Mouse (Mus musculus): ENCODE measurements around the gene Slc35d1. TPM values are rescaled to one million over a fixed set of nuclear protein-coding genes. Genes with fewer than 3 reads are reported as not detected.

The Slc35d1 gene
- 8.8 and 11.1 TPM in 2 replicates for polyA plus RNA-seq (2014; fragmentation: Nextera tagmentation; extraction: Ambion mirVana)

- peak within 1 kb of the TSS; percentile 91 for H3K9ac ChIP-seq (ENCODE audit: low read depth, low read length)
- H3K4me1 ChIP-seq (ENCODE audit: control insufficient read depth, insufficient read depth, low read length): 0 out of 2 replicates have a peak, but pooled peaks cover 2% of the 10 kb centered on the region
- WGBS (ENCODE audit: insufficient replicate concordance): 4% methylated on average over 37 of the region's 70 CpGs
Observed at GRCm38 (mm10) chr4:103214925-103215820, at the start of gene Slc35d1. Gene Slc35d1 (minus strand): TSS chr4:103215164.

GRCm38 (mm10) chr4:103263812-103264396, 48.9 kb upstream of the Slc35d1 start:
- Histone ChIP-seq H3K27me3 (ENCODE audit: control insufficient read depth, insufficient read depth, low read length) (no peaks in the 10 kb centered on the region), H3K36me3 (ENCODE audit: control insufficient read depth, insufficient read depth, low read length) (no peaks in the 10 kb centered on the region), H3K4me2 (no peak overlapping the region), H3K27ac (ENCODE audit: low read depth, low read length) (no peak overlapping the region), H3K9ac (ENCODE audit: low read depth, low read length) (no peak overlapping the region), H3K4me3 (ENCODE audit: low read depth, low read length) (no peak overlapping the region), H3K9me3 (replicated peaks; ENCODE audit: control insufficient read depth, low read length) (no peaks in the 10 kb centered on the region), H3K4me1 (ENCODE audit: control insufficient read depth, insufficient read depth, low read length) (no peaks in the 10 kb centered on the region)
- WGBS (ENCODE audit: insufficient replicate concordance): 31% methylated on average over 8 of the region's 8 CpGs
- ATAC-seq (replicated peaks; ENCODE audit: insufficient number of reproducible peaks, low FRiP score, low TSS enrichment): no peak

More at GRCm38 (mm10) chr4:103214925-103215820, at the start of gene Slc35d1:
- Histone ChIP-seq H3K9me3 (replicated peaks; ENCODE audit: control insufficient read depth, low read length) (no peaks in the 10 kb centered on the region), H3K27me3 (ENCODE audit: control insufficient read depth, insufficient read depth, low read length) (no peaks in the 10 kb centered on the region), H3K36me3 (ENCODE audit: control insufficient read depth, insufficient read depth, low read length) (no peaks in the 10 kb centered on the region), H3K27ac (ENCODE audit: low read depth, low read length) (peak within 1 kb of the TSS; percentile 96), H3K4me2 (peak within 1 kb of the TSS; percentile 74), H3K4me3 (ENCODE audit: low read depth, low read length) (peak within 1 kb of the TSS; percentile 70)
- ATAC-seq (replicated peaks; ENCODE audit: insufficient number of reproducible peaks, low FRiP score, low TSS enrichment): peak; percentile 85

GRCm38 (mm10) chr4:103263378-103263777, 48.4 kb upstream of the Slc35d1 start:
- 58% methylated on average over 5 of the region's 5 CpGs for WGBS (ENCODE audit: insufficient replicate concordance)
- Histone ChIP-seq H3K9me3 (replicated peaks; ENCODE audit: control insufficient read depth, low read length) (no peaks in the 10 kb centered on the region), H3K36me3 (ENCODE audit: control insufficient read depth, insufficient read depth, low read length) (no peaks in the 10 kb centered on the region), H3K4me1 (ENCODE audit: control insufficient read depth, insufficient read depth, low read length) (no peaks in the 10 kb centered on the region), H3K9ac (ENCODE audit: low read depth, low read length) (no peak overlapping the region), H3K4me3 (ENCODE audit: low read depth, low read length) (no peak overlapping the region), H3K4me2 (no peak overlapping the region), H3K27me3 (ENCODE audit: control insufficient read depth, insufficient read depth, low read length) (no peaks in the 10 kb centered on the region), H3K27ac (ENCODE audit: low read depth, low read length) (no peak overlapping the region)
- ATAC-seq (replicated peaks; ENCODE audit: insufficient number of reproducible peaks, low FRiP score, low TSS enrichment): no peak

- ATAC-seq (replicated peaks; ENCODE audit: insufficient number of reproducible peaks, low FRiP score, low TSS enrichment): no peak
- no peaks in the 10 kb centered on the region for H3K9me3 ChIP-seq (replicated peaks; ENCODE audit: control insufficient read depth, low read length)
- no peaks in the 10 kb centered on the region for H3K4me1 ChIP-seq (ENCODE audit: control insufficient read depth, insufficient read depth, low read length)
- no peak overlapping the region for H3K4me3 ChIP-seq (ENCODE audit: low read depth, low read length)
- no peaks in the 10 kb centered on the region for H3K36me3 ChIP-seq (ENCODE audit: control insufficient read depth, insufficient read depth, low read length)
- H3K9ac ChIP-seq (ENCODE audit: low read depth, low read length): no peak overlapping the region
- H3K27me3 ChIP-seq (ENCODE audit: control insufficient read depth, insufficient read depth, low read length): no peaks in the 10 kb centered on the region
- 79% methylated on average over 3 of the region's 3 CpGs for WGBS (ENCODE audit: insufficient replicate concordance)
- no peak overlapping the region for H3K27ac ChIP-seq (ENCODE audit: low read depth, low read length)
- H3K4me2 ChIP-seq: no peak overlapping the region
Observed at GRCm38 (mm10) chr4:103258817-103259216, 43.9 kb upstream of the Slc35d1 start.

GRCm38 (mm10) chr4:103253846-103254245, 38.9 kb upstream of the Slc35d1 start:
- no peak for ATAC-seq (replicated peaks; ENCODE audit: insufficient number of reproducible peaks, low FRiP score, low TSS enrichment)
- Histone ChIP-seq H3K4me1 (ENCODE audit: control insufficient read depth, insufficient read depth, low read length) (no peaks in the 10 kb centered on the region), H3K4me3 (ENCODE audit: low read depth, low read length) (no peak overlapping the region), H3K36me3 (ENCODE audit: control insufficient read depth, insufficient read depth, low read length) (no peaks in the 10 kb centered on the region), H3K9ac (ENCODE audit: low read depth, low read length) (no peak overlapping the region), H3K9me3 (replicated peaks; ENCODE audit: control insufficient read depth, low read length) (no peaks in the 10 kb centered on the region), H3K27me3 (ENCODE audit: control insufficient read depth, insufficient read depth, low read length) (no peaks in the 10 kb centered on the region), H3K27ac (ENCODE audit: low read depth, low read length) (no peak overlapping the region), H3K4me2 (no peak overlapping the region)
- 65% methylated on average over 4 of the region's 4 CpGs for WGBS (ENCODE audit: insufficient replicate concordance)

- Histone ChIP-seq H3K9me3 (replicated peaks; ENCODE audit: control insufficient read depth, low read length) (no peaks in the 10 kb centered on the region), H3K4me3 (ENCODE audit: low read depth, low read length) (no peak overlapping the region), H3K27ac (ENCODE audit: low read depth, low read length) (no peak overlapping the region), H3K36me3 (ENCODE audit: control insufficient read depth, insufficient read depth, low read length) (no peaks in the 10 kb centered on the region), H3K4me2 (no peak overlapping the region), H3K27me3 (ENCODE audit: control insufficient read depth, insufficient read depth, low read length) (no peaks in the 10 kb centered on the region), H3K4me1 (ENCODE audit: control insufficient read depth, insufficient read depth, low read length) (no peaks in the 10 kb centered on the region), H3K9ac (ENCODE audit: low read depth, low read length) (no peak overlapping the region)
- ATAC-seq (replicated peaks; ENCODE audit: insufficient number of reproducible peaks, low FRiP score, low TSS enrichment): no peak
- WGBS (ENCODE audit: insufficient replicate concordance): 46% methylated on average over 6 of the region's 6 CpGs
Observed at GRCm38 (mm10) chr4:103249436-103250085, 34.6 kb upstream of the Slc35d1 start.

GRCm38 (mm10) chr4:103247813-103248212, 32.8 kb upstream of the Slc35d1 start:
- no peak for ATAC-seq (replicated peaks; ENCODE audit: insufficient number of reproducible peaks, low FRiP score, low TSS enrichment)
- 90% methylated on average over 2 of the region's 2 CpGs for WGBS (ENCODE audit: insufficient replicate concordance)
- Histone ChIP-seq H3K27ac (ENCODE audit: low read depth, low read length) (no peak overlapping the region), H3K36me3 (ENCODE audit: control insufficient read depth, insufficient read depth, low read length) (no peaks in the 10 kb centered on the region), H3K27me3 (ENCODE audit: control insufficient read depth, insufficient read depth, low read length) (no peaks in the 10 kb centered on the region), H3K4me1 (ENCODE audit: control insufficient read depth, insufficient read depth, low read length) (no peaks in the 10 kb centered on the region), H3K4me2 (no peak overlapping the region), H3K9ac (ENCODE audit: low read depth, low read length) (no peak overlapping the region), H3K4me3 (ENCODE audit: low read depth, low read length) (no peak overlapping the region), H3K9me3 (replicated peaks; ENCODE audit: control insufficient read depth, low read length) (no peaks in the 10 kb centered on the region)

- no peaks in the 10 kb centered on the region for H3K4me1 ChIP-seq (ENCODE audit: control insufficient read depth, insufficient read depth, low read length)
- H3K27me3 ChIP-seq (ENCODE audit: control insufficient read depth, insufficient read depth, low read length): no peaks in the 10 kb centered on the region
- WGBS (ENCODE audit: insufficient replicate concordance): 78% methylated on average over 3 of the region's 3 CpGs
- H3K4me3 ChIP-seq (ENCODE audit: low read depth, low read length): no peak overlapping the region
- H3K27ac ChIP-seq (ENCODE audit: low read depth, low read length): no peak overlapping the region
- no peak for ATAC-seq (replicated peaks; ENCODE audit: insufficient number of reproducible peaks, low FRiP score, low TSS enrichment)
- no peaks in the 10 kb centered on the region for H3K9me3 ChIP-seq (replicated peaks; ENCODE audit: control insufficient read depth, low read length)
- H3K36me3 ChIP-seq (ENCODE audit: control insufficient read depth, insufficient read depth, low read length): no peaks in the 10 kb centered on the region
- H3K4me2 ChIP-seq: no peak overlapping the region
- no peak overlapping the region for H3K9ac ChIP-seq (ENCODE audit: low read depth, low read length)
Observed at GRCm38 (mm10) chr4:103247249-103247648, 32.3 kb upstream of the Slc35d1 start.

All from heart, embryonic 11.5 days (tissue).